Mouse (Mus musculus) hindbrain, embryonic 13.5 days (tissue): ENCODE measurements around the gene Alkbh8. TPM values are rescaled to one million over a fixed set of nuclear protein-coding genes. Genes with fewer than 3 reads are reported as not detected.
"Not testable (repeated sequence)": the region's sequence is repeated elsewhere in the genome, so short reads cannot be mapped to it uniquely, and the experiment has no call there.

Experiments
- ATAC-seq: fragments of 200-750 bp; cut with Nextera tagmentation; 2 replicates; pipeline ENCODE4 v1.8.0; 2017; ENCODE audit warnings: moderate TSS enrichment; ENCODE audit not compliant: low FRiP score
- H3K27ac ChIP-seq: fragments of 300-500 bp; sonication (generic); 2 replicates; pipeline ENCODE4 v1.5.1; 2015; ENCODE audit warnings: inconsistent platforms, mild to moderate bottlenecking, moderate library complexity
- H3K27me3 ChIP-seq: fragments of 300-500 bp; sonication (generic); 2 replicates; pipeline ENCODE4 v1.6.1; 2015; ENCODE audit warnings: mild to moderate bottlenecking, inconsistent platforms
- H3K36me3 ChIP-seq: fragments of 300-500 bp; sonication (generic); 2 replicates; pipeline ENCODE4 v1.6.1; 2015; ENCODE audit warnings: mild to moderate bottlenecking, inconsistent platforms
- H3K4me1 ChIP-seq: fragments of 300-500 bp; sonication (generic); replicated peaks from 2 replicates; pipeline ENCODE4 v1.6.1; 2015; ENCODE audit warnings: inconsistent platforms
- H3K4me2 ChIP-seq: fragments of 300-500 bp; sonication (generic); 2 replicates; pipeline ENCODE4 v1.6.1; 2015; ENCODE audit warnings: inconsistent platforms, mild to moderate bottlenecking, moderate library complexity
- H3K4me3 ChIP-seq: fragments of 300-500 bp; sonication (generic); 2 replicates; pipeline ENCODE4 v1.5.1; 2015; ENCODE audit warnings: mild to moderate bottlenecking, inconsistent platforms
- H3K9ac ChIP-seq: fragments of 300-500 bp; sonication (generic); 2 replicates; pipeline ENCODE4 v1.6.1; 2015; ENCODE audit warnings: mild to moderate bottlenecking, inconsistent platforms
- H3K9me3 ChIP-seq: fragments of 300-500 bp; sonication (generic); 2 replicates; pipeline ENCODE4 v1.6.1; 2016; ENCODE audit warnings: inconsistent platforms
- WGBS: fragments of 180-500 bp; shearing (Covaris S2); methylation state at CpG from one replicate; pipeline ENCODE4 v1.1.7; 2015; 5-methylcytosine and 5-hydroxymethylcytosine counted together
- polyA plus RNA-seq: library from polyadenylated mRNA; unstranded; fragments of >200 nt; fragmentation: Nextera tagmentation; extraction: Ambion mirVana; gene quantifications from 2 replicates; pipeline ENCODE4 v1.2.1, GENCODE M21; 2015

Alkbh8 gene
- 60.9 and 63.2 TPM in 2 replicates for polyA plus RNA-seq

DNA sequence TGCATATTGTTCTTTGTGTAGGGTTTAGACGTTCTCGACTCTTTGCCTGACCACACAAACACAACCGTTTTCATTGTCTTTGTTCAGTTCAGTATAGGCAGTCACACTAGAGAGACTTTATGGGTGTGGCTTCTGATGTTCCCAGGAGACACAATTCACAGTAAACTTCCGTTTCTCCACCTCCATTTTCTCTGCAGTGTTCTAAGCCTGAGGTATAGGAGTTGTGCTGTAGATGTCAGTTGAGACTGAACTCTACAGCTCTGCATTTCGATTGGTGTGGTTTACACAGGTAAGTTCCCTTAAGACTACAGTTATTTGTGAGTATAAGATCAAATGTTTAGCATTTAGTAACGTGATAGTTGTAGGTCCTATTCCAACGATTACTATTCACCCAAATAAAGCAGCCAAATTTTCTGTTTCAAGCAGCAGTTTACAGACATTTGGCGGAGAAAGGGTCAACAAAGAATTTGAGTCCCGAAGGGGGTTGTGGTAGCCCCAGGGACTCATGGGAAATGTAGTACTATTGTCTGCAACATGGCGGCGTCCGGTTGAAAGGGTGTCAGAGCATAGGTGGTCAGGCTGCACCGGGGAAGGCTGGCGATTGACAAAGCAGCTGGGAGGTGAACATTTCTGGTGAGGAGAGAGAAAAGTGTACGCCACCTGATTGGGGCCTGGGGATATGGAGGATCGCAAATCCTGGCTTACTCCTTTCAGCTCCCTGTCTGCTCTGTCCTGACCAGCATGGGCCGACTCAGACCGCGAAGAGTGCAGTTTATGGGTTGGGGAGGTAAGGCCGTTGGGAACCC is at the start of gene Alkbh8:
Alkbh8 (plus strand) TSS at position 179 of the 806 bp plus-strand sequence.
- 1% methylated on average over 20 of the region's 20 CpGs for WGBS
- peak within 1 kb of the TSS; percentile 90 for H3K27ac ChIP-seq
- no peaks in the 10 kb centered on the region for H3K27me3 ChIP-seq
- peak within 1 kb of the TSS; percentile 84 for H3K9ac ChIP-seq
- peaks cover 8% of the 10 kb centered on the region for H3K36me3 ChIP-seq
- H3K4me2 ChIP-seq: peak within 1 kb of the TSS; percentile 64
- H3K4me3 ChIP-seq: peak within 1 kb of the TSS; percentile 71
- no peaks in the 10 kb centered on the region for H3K9me3 ChIP-seq
- H3K4me1 ChIP-seq: peaks cover 5% of the 10 kb centered on the region
- peak; percentile 98 for ATAC-seq

DNA sequence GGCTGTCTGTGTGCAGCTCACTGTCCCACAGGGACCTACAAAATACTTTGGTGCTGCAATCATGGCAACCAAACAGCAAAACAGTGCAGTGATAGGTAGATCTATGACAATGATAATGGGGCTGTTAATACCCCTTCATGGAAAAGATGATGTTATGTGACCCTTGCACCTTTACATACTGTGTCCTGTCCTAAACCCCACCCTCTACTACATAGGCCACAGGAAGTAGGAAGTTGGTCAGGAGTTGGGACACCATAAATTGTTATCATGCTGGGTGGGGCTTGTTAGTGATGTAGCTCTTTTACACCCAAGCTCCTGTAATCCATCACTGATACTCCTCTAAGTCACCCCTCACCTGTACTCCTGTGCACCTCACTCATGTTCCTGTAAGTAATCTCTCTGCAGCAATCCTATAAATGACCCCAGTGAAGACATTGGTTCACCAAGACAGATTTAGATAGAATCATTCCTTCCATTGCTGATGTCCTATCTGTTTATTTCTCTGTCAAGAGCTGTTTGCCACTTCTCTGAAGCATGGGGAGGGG is 25.6 kb upstream of the Alkbh8 start:
- Histone ChIP-seq H3K36me3 (no peaks in the 10 kb centered on the region), H3K27ac (no peak overlapping the region), H3K27me3 (no peaks in the 10 kb centered on the region), H3K4me1 (no peaks in the 10 kb centered on the region), H3K9me3 (peaks cover 9% of the 10 kb centered on the region), H3K4me2 (no peak overlapping the region), H3K9ac (no peak overlapping the region), H3K4me3 (no peak overlapping the region)
- ATAC-seq: no peak

DNA sequence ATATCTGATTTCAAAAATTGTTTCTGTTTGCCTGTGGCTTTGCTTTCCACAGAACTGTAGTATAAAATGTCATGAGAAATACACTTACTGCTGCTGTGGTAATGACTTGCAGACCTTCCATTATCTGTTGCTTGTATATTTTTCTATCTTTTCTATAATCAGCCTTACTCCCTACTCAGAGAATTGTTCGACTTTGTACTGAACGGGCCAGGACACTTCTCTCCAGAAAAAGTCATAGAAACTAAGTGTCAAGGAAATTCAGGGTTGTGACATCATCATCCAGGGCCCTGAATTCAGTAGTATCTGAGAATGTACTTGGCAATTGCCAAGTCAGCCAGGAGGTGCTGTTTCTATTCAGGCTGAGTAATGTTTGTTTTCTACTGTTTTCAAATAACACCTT is 24.9 kb upstream of the Alkbh8 start:
- no peak overlapping the region for H3K4me3 ChIP-seq
- H3K9me3 ChIP-seq: peaks cover 9% of the 10 kb centered on the region
- H3K27me3 ChIP-seq: no peaks in the 10 kb centered on the region
- H3K36me3 ChIP-seq: no peaks in the 10 kb centered on the region
- ATAC-seq: no peak
- no peak overlapping the region for H3K4me2 ChIP-seq
- H3K9ac ChIP-seq: no peak overlapping the region
- H3K4me1 ChIP-seq: no peaks in the 10 kb centered on the region
- 86% methylated on average over 2 of the region's 2 CpGs for WGBS
- no peak overlapping the region for H3K27ac ChIP-seq

DNA sequence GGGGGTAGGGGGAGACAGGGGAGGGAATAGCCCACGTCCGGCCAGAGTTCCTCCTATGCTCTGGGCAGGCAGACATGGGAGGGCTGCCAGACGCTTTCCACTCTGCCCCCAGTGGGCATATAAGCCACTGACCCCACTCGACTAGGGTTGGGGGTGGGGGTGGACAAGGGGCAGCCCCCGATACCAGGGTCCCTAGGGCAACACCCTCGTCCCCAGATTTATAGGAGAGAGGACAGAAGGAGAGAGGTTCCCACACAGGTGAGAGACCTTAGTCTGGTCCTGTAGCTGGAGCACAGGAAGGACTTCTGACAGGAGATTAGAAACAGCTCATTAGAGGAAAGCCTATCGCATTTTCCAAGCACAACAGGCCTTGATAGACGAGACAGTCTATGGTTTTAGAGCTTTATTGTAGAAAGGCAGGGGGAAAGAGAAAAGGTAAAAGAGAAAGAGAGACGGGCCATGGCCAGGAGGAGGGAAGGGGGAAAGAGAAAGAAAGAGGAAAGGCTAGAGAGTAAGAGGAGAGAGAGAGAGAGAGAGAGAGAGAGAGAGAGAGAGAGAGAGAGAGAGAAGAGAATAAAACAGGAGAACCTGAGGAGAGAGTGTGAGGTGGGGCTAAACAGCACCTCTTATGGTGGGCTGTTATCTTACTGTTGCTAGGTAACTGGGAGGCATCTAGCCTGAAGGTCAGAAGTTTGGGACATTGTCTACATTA is 7.4 kb upstream of the Alkbh8 start:
- not testable (repeated sequence) for ATAC-seq, H3K36me3 ChIP-seq, H3K4me1 ChIP-seq, H3K27ac ChIP-seq, H3K9ac ChIP-seq, H3K4me3 ChIP-seq, H3K4me2 ChIP-seq, H3K9me3 ChIP-seq, H3K27me3 ChIP-seq
- WGBS: 68% methylated on average over 9 of the region's 9 CpGs

DNA sequence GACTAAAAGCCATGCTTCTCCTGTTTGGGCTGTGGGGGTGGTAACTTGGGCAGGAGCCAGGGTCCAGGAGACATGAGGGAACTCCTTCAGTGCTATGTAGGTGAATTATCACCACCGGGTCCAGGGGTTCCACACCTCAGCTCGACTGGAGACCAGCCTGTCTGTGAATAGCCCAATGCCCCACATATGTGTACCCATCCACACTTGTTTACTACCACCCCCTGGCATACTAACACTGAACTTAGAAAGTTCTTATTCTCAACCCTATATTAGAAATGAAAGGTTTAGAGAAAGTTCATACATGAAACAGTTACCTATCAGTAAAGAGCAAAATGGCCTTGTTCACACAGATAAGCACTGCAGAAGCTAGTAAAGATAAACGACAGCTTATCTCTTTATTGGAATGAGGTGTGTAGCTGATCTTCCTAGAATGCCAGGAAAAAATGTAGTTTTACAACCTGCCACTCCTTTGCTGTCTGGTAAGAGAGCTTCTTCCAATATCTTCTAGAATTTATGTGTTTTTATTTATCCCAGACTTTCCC is 6.8 kb upstream of the Alkbh8 start:
- Histone ChIP-seq H3K9me3 (no peaks in the 10 kb centered on the region), H3K36me3 (no peaks in the 10 kb centered on the region), H3K27me3 (no peaks in the 10 kb centered on the region), H3K9ac (no peak overlapping the region), H3K4me1 (no peaks in the 10 kb centered on the region), H3K4me2 (no peak overlapping the region), H3K27ac (no peak overlapping the region), H3K4me3 (no peak overlapping the region)
- no peak for ATAC-seq
- 77% methylated on average over 3 of the region's 3 CpGs for WGBS

DNA sequence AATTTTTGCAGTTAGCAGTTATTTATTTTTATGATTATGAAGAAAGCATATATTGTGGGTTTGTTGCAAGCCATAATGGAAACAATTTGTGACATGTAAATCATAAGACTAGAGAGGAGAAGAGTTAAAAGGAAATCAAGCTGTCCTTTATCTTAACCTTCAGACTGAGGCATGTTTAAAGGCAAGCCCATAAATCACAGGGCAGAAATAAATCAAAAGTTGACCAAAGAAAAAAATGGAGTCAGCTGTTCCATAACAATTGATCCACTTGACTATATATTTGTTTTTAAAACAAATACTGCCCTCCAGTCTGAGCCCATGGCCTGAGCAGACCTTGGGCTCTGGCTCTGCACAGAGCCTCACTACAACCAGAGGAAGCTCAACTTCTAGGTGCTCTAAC is 4.6 kb upstream of the Alkbh8 start:
- H3K9ac ChIP-seq: no peak overlapping the region
- ATAC-seq: no peak
- H3K27me3 ChIP-seq: no peaks in the 10 kb centered on the region
- no peaks in the 10 kb centered on the region for H3K9me3 ChIP-seq
- no peak overlapping the region for H3K27ac ChIP-seq
- no peaks in the 10 kb centered on the region for H3K4me1 ChIP-seq
- H3K4me2 ChIP-seq: no peak overlapping the region
- no peak overlapping the region for H3K4me3 ChIP-seq
- H3K36me3 ChIP-seq: no peaks in the 10 kb centered on the region

DNA sequence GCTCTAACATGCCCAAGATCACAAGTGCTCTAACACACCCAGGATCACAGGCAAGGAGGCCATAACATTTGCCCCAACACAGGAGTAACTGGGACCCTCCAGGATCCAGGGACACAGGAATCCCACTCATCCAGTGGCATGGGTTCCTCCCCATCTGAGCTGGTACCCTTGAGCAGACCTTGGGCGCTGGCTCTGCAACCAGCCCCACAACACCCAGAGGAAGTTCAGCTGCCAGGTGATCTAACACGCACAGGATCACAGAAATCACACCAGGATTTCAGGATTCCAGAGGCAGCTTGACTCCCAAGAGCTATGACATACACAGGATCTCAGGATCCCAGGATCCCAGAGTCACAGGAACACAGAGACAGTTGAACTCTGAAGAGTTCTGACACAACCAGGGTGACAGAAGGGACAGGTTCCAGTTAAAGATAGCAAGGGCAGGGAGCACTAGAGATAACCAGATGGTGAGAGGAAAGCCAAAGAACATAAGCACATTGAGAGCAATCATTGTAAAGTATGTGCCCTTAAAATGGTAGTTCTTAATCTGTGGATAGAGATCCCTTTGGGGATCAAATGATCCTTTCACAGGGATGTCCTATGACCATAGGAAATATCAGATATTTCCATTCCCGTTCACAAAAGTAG is 4.1 kb upstream of the Alkbh8 start:
- Histone ChIP-seq H3K27ac (no peak overlapping the region), H3K27me3 (no peaks in the 10 kb centered on the region), H3K4me1 (no peaks in the 10 kb centered on the region), H3K4me2 (no peak overlapping the region), H3K9ac (no peak overlapping the region), H3K4me3 (no peak overlapping the region), H3K36me3 (no peaks in the 10 kb centered on the region), H3K9me3 (no peaks in the 10 kb centered on the region)
- ATAC-seq: no peak
- WGBS: 88% methylated on average over 3 of the region's 3 CpGs

DNA sequence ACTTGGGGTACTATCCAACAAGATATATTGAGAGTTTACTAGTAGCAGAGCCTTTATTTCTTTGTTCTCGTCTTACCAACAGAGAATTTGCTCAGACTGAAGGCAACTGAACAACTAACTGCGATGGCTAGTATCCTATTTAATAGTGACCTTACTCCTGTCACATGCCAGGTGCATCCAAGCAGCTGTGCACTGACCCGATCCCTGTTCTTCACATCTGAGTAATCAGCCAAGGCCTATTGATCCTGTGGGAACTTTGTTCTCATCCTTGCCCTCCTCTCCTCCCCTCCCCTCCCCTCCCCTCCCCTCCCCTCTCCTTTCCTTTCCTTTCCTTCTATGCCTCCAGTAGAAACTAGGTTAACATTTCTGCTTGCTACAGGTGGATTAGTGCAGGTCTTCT is 1.7 kb downstream of the Alkbh8 start:
- Histone ChIP-seq H3K4me1 (peaks cover 5% of the 10 kb centered on the region), H3K4me3 (peak overlapping the region; percentile 20)

DNA sequence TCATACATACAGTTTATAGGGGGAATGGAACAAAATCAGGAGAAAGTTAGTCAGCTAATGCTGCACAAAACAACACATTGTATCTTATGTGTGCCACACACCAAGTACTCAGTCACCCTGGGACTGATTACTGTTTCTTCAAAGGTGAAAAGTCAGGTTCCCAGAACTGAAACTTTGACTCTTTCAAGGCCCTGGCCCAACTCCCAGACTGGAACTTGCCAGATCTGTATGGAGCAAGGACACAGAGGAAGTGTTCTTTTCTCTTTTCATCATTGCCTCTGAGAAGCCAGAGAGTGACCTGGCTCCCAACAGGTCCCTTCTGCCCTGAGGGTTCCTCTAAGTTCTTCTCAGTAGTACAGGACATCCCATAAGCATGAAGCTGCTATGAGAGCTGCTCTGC is 10.2 kb downstream of the Alkbh8 start:
- Histone ChIP-seq H3K27ac (no peak overlapping the region), H3K4me2 (no peak overlapping the region), H3K27me3 (no peaks in the 10 kb centered on the region), H3K9me3 (no peaks in the 10 kb centered on the region), H3K36me3 (peaks cover 56% of the 10 kb centered on the region), H3K4me1 (no peaks in the 10 kb centered on the region), H3K9ac (no peak overlapping the region), H3K4me3 (no peak overlapping the region)
- ATAC-seq: no peak

More for the DNA sequence above, 1.7 kb downstream of the Alkbh8 start:
- Histone ChIP-seq H3K9ac (no peak overlapping the region), H3K4me2 (peak overlapping the region; percentile 64), H3K9me3 (no peaks in the 10 kb centered on the region), H3K27ac (no peak overlapping the region), H3K36me3 (peaks cover 17% of the 10 kb centered on the region), H3K27me3 (no peaks in the 10 kb centered on the region)
- WGBS: 81% methylated on average over 3 of the region's 3 CpGs
- no peak for ATAC-seq

DNA sequence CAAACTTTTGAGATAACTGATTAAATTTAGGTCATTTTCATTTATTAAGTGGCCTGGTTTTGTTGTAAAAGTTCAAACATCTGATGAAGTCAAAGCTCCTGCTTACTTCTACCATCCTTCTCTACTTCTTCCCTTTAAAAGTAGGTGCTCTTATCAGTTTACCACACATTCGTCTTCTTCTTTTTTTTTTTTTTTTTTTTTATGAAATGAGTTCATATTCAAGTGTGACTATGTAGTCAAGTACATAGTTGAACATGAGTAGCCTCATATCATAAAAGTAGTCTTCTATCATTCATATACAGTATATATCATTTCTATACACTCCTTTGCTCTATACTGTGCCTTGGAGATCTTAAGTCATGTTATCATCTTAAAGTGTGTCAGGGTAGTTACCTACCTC is 11.0 kb downstream of the Alkbh8 start:
- Histone ChIP-seq H3K27ac (no peak overlapping the region), H3K4me3 (no peak overlapping the region), H3K9ac (no peak overlapping the region), H3K36me3 (peaks cover 59% of the 10 kb centered on the region), H3K4me2 (no peak overlapping the region), H3K4me1 (no peaks in the 10 kb centered on the region), H3K27me3 (no peaks in the 10 kb centered on the region), H3K9me3 (no peaks in the 10 kb centered on the region)
- WGBS: 100% methylated on average over 1 of the region's 1 CpGs
- no peak for ATAC-seq

DNA sequence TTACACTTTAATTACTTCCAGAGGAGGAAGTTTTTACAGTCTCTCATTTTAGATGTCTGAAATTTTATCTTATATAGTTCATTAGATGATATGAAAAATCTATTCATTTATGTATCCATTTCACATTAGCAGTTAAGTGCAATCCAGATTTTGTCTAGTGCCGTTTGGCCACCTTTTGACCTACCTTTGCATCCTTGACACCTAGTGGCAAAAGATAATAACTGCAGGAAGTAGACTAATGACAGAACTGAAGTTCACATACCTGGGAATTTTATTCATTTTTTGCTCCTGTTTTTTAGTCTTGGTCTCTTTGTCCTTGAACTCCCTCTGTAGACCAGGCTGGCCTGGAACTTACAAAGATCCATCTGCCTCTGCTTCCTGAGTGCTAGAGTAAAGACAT is 15.1 kb downstream of the Alkbh8 start:
- Histone ChIP-seq H3K4me2 (no peak overlapping the region), H3K27ac (no peak overlapping the region), H3K9ac (no peak overlapping the region), H3K9me3 (no peaks in the 10 kb centered on the region), H3K27me3 (no peaks in the 10 kb centered on the region), H3K4me1 (no peaks in the 10 kb centered on the region), H3K4me3 (no peak overlapping the region), H3K36me3 (peaks cover 59% of the 10 kb centered on the region)
- ATAC-seq: no peak
- WGBS: 81% methylated on average over 1 of the region's 1 CpGs

DNA sequence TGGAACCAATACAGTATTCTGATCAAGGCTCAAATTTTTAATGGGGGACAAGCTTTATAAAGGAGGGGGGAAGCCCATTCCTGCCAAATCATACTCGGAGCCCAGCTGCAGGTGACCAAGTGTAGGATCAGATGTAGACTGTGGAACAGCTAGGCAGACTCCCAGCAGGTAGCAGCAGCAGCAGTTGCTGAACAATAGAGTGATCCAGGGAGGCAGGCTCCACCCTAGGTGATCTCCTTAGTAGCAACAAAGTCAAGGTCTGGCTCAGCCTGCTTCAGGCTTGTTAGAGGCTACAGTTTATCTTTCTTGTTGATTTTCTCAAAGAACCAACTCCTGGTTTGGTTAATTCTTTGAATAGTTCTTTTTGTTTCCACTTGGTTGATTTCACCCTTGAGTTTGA is 41.4 kb downstream of the Alkbh8 start:
- 39% methylated on average over 1 of the region's 1 CpGs for WGBS
- H3K9me3 ChIP-seq, H3K4me2 ChIP-seq, ATAC-seq, H3K27me3 ChIP-seq, H3K27ac ChIP-seq, H3K9ac ChIP-seq, H3K4me1 ChIP-seq, H3K4me3 ChIP-seq: not testable (repeated sequence)
- peaks cover 29% of the 10 kb centered on the region for H3K36me3 ChIP-seq
